Mouse (Mus musculus) neural tube, embryonic 10.5 days (tissue): ENCODE measurements around the gene Odf2.

Source experiments
- DNase-seq: peaks from one replicate; pipeline ENCODE4 v3.0.0-alpha.2; 2017; ENCODE audit warnings: low spot score; ENCODE audit errors: extremely low spot score

Odf2 gene

GRCm38 (mm10) chr2:29931194-29931593, 42.2 kb downstream of the Odf2 start:
- DNase-seq: no peak

GRCm38 (mm10) chr2:29934906-29935599, 46.0 kb downstream of the Odf2 start, which contains the start of gene Gle1:
Gene Gle1, plus strand, starts transcription at chr2:29935426.
- DNase-seq: peak; percentile 97

GRCm38 (mm10) chr2:29940073-29940472, 51.1 kb downstream of the Odf2 start:
- DNase-seq: no peak

- DNase-seq: no peak
Observed at GRCm38 (mm10) chr2:29940826-29941225, 51.8 kb downstream of the Odf2 start.

DNA sequence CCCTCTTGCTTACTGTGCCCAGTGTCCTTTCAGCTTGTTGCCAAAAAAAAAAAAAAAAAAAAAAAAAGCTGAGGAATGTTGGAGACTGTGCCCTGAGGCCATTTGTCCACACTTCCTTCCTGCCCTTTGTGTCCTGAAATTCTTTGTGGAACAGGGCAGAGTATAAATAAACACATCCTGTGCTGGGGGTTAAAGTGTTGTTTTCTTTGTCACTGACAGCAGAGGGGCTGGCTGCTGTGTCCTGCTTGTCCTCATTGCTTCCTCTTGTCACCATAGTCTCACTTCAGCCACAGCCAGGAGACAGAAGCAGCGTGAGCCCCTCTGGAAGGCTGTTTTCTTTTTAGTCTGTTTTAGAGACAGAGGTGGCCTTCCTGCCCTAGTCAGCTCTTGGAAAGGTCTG, 55.7 kb downstream of the Odf2 start:
- no peak for DNase-seq

GRCm38 (mm10) chr2:29948896-29949295, 59.9 kb downstream of the Odf2 start:
- no peak for DNase-seq

DNA sequence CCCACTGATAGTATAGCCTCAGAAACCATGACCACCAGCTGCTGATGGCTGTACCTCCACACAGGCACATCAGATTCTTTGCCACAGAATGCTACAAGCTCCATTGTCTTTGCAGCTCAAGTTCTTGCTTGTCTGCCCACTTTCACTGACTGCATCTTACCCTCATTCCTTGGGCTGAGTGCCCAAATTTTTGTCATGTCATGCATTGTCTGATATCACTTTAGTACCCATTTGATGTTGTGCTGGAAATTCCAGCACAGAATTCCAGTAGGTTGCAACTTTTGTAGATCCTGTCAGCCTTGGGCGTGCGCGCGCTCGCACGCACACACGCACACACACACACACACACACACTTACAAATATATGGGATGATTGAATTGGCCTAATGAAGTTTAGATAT, 72.2 kb downstream of the Odf2 start:
- no peak for DNase-seq

DNA sequence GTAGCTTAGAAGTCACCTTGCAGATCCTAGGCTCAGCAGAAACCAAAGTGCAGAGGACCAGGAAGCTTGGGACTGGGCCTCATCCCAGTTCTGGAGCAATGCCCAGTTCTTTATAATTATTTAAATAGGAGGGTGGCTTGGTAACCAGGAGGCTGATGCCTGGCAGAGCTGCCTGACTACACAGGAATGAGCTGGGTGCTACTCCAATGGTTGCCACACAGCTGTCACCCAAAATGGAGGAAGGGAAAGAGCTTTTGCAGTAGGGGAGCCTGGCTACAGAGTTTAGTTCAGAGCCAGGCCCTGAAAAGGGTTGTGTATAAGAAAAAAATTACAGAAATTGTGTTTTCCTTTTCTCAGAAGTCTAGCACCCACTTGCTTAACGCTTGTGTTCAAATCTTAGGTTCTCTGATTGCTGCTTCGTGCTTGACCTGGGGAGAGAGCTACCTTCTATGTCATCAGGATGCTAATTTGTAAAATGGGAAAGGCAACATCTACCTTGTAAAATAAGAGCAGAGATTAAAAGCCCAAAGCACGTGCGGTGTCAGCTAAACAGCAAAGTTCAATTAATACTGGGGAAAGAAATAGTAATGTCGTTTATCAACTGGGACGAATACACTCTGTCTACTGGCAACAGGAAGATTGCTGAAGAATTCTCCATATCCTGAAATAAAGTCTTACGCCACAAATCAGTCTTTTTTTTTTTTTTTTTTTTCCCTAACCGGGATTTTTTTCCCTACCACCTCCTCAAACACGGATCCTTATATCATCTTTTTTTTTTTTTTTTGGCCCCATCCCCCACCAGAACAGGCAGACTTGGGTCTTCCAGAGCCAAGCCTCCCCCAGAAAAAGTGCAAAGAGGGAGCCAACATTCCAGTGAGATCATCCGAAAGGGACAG, 75.6 kb downstream of the Odf2 start:
- DNase-seq: no peak

GRCm38 (mm10) chr2:29965250-29965843, 76.3 kb downstream of the Odf2 start, which contains the start of gene Sptan1:
Gene Sptan1, plus strand, starts transcription at chr2:29965560.
- DNase-seq: peak; percentile 97

DNA sequence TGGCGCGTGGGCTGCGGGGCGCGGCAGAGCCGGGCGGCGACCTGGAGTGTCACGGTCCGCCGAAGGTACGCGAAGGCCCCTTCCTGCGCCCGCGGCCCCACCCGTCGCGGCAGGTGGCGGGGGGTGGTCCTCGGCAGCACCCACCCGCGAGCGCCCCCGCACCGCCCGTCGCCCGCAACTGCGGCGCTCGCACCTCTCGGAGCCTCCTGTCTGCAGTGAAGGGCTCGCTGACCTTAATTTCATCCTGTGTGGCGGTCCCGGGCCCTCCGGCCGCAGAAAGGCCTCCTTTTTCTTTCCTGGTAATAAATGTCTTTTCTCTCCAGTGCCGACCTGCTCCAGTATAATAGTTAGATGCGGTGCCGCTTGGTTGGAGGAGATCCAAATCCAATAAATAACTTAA, 76.9 kb downstream of the Odf2 start:
- DNase-seq: no peak

DNA sequence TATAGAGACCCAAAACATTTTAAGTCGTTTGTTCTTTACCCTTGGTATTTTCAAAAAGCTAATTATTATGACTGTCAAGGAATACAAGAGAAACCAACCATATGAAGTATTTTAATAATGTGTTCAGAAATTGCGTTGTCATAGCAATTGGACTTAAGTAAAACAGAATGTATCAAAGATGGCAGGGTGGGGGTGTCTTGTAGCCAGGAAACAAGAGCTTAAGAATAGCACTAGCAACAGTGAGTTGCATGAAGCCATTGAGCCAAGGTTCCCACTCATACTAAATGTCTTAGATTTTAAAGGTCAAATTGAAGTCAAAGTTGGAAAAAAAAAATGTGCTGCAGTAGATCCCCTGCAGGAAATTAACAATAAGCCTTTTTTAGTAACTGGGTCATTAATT, 77.8 kb downstream of the Odf2 start:
- DNase-seq: no peak

- no peak for DNase-seq
Observed at GRCm38 (mm10) chr2:29967768-29968167, 78.7 kb downstream of the Odf2 start.

DNA sequence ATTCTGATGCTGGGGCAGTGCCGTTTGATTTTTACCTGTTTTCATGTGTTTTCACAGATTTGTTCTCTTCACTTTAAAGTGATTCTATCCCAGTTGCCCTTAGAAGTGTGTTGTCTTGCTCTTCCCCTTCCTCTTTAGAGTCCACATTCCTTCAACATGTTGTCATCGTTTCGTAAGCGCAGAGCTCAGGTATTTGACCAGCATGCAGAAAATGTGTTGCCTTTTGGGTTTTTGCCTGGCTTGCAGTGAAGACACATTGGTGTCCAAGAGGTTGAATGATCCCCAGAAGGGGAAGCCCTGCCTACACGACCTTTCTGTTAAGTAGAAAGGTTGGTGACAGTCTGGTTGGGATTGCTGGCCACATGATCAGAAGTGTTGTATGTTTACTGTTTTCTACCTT, 79.6 kb downstream of the Odf2 start:
- DNase-seq: no peak

DNA sequence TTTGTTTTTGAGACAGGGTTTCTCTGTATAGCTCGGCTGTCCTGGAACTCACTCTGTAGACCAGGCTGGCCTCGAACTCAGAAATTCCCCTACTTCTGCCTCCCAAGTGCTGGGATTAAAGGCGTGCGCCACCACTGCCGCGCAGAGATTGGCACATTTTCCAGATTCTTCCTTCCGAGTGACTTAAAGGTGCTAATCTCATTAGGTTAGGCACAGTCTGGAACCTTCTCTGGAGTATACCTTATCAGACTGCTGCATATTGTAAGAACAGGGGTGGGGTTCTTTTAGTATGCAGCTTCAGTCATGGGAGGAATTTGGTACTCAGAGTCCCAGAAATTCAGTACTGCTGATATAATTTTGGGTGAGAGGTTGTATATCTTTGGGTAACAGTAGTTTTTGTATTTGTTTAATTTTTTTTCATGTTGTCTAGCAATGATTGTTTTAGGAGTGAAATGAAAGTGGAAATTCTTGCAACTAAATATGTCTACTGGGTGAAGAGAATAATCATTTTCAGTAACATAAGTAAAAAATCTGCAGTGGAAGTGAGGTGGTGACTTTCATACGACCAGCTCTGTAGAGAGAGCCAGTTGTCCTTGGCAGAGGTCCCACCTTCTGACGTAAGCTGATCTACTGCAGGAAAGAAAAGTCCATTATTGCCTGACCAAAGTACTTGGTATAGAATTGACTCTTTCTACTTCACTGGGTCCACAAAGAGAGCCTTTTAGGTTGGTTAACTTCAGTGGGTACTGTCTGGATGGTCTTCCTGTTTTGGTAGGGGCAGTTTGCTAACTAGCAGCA, 83.0 kb downstream of the Odf2 start:
- DNase-seq: no peak

- DNase-seq: no peak
Observed at GRCm38 (mm10) chr2:29973525-29973924, 84.5 kb downstream of the Odf2 start.

DNA sequence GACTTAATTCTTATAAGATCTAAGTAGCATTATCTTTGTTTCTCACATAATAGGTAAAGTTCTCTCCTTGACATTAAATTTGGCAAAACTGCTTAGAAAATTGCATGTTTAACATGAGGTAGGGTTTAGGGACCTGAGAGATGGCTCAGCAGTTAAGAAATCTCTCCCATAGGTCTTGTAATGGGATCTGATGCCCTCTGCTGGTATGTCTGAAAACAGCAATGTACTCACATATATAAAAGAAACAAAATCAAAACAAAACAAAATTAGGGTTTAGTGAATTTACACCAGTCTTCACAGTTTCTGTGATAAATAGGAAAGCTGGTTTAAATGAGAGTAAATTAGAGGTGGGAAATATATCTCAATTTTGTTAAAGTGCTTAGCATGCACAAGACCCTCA, 88.3 kb downstream of the Odf2 start:
- DNase-seq: no peak

DNA sequence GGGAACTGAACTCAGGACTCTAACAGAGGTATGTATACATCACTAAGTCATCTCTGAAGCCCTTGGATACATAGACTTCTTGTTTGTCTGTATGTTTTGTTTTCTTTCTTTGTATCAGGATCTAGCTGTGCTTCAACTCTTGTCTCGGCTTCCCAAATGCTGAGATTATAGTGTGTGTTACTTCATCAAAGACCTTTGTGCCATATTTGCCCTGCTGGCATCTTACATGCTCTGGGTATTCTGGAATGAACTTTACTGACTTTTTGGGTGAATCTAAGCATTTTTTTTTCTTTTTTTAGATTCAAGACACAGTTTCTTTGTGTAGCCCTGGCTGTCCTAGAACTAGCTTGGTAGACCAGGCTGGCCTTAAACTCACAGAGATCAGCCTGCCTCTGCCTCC, 91.6 kb downstream of the Odf2 start:
- DNase-seq: no peak
